Mouse (Mus musculus): ENCODE measurements around the gene Ncstn.

GRCm38 (mm10) chr1:172119100-172119499, 36.5 kb upstream of the Ncstn start:
- TF ChIP-seq CTCF (IDR thresholded peaks at IDR 0.05; ENCODE audit: control insufficient read depth, insufficient read depth, insufficient replicate concordance, low read depth, low read length) (no peak), POLR2A (IDR thresholded peaks at IDR 0.05; ENCODE audit: control insufficient read depth, low read depth, low read length) (no peak)

Measured in testis, adult 2 months (tissue).